In genomic region chr1:90244537-90244936, GRCm38 (mm10) we compare ENCODE assay signal across 22 mouse cellular contexts.
"Had no signal": no experiment of that assay in that cellular context is flagged by ENCODE, and none has a peak within 500 bp of the region (broad histone marks: within the 10 kb centered on the region; RNA-seq: fewer than 3 reads in every experiment).

No protein-coding gene starts in this region.

- H3K27me3 ChIP-seq: hindbrain, embryonic 15.5 days; kidney, embryonic 15.5 days; limb, embryonic 13.5 days; limb, embryonic 15.5 days had no signal

- H3K9ac ChIP-seq: forebrain, postnatal 0 days; hindbrain, embryonic 13.5 days; hindbrain, embryonic 15.5 days; kidney, embryonic 15.5 days; limb, embryonic 13.5 days; limb, embryonic 15.5 days had no signal

- DNase-seq: forebrain, postnatal 0 days; gastrocnemius, postnatal 14 days; gastrocnemius, postnatal 36 days; heart, adult 18-20 months; heart, postnatal 10 days; heart, postnatal 36 days; kidney, adult 11 months; kidney, adult 2 months; kidney, adult 9 months; kidney, postnatal 14 days; kidney, postnatal 36 days; layer of hippocampus, adult 9-11 months; layer of hippocampus, postnatal 36 days; left cerebral cortex, postnatal 4 days had no signal

- H3K36me3 ChIP-seq: hindbrain, embryonic 13.5 days; hindbrain, embryonic 15.5 days; kidney, embryonic 15.5 days; limb, embryonic 13.5 days; limb, embryonic 15.5 days had no signal

- H3K4me3 ChIP-seq: hindbrain, embryonic 13.5 days; hindbrain, embryonic 15.5 days; kidney, embryonic 15.5 days; limb, embryonic 13.5 days; limb, embryonic 15.5 days had no signal

- ATAC-seq: forebrain, postnatal 0 days; hindbrain, postnatal 0 days; intestine, embryonic 16.5 days had no signal

- H3K4me2 ChIP-seq: hindbrain, embryonic 13.5 days; hindbrain, embryonic 15.5 days; kidney, embryonic 15.5 days; limb, embryonic 13.5 days; limb, embryonic 15.5 days had no signal

- H3K27ac ChIP-seq: hindbrain, embryonic 13.5 days; hindbrain, embryonic 15.5 days; hindbrain, postnatal 0 days; kidney, embryonic 15.5 days; kidney, postnatal 0 days; limb, embryonic 13.5 days; limb, embryonic 15.5 days had no signal

- H3K9me3 ChIP-seq: hindbrain, embryonic 13.5 days; hindbrain, embryonic 15.5 days; kidney, embryonic 15.5 days; limb, embryonic 13.5 days; limb, embryonic 15.5 days had no signal
